Mouse (Mus musculus): ENCODE data around the gene Vwa3a. TPM values are rescaled to one million over a fixed set of nuclear protein-coding genes. Genes with fewer than 3 reads are reported as not detected.
"Not testable (repeated sequence)": the region's sequence is repeated elsewhere in the genome, so short reads cannot be mapped to it uniquely, and the experiment has no call there.

The Vwa3a gene
- 0.24 and 0.29 TPM in 2 replicates for polyA plus RNA-seq (2015; fragmentation: Nextera tagmentation; extraction: Ambion mirVana)

DNA sequence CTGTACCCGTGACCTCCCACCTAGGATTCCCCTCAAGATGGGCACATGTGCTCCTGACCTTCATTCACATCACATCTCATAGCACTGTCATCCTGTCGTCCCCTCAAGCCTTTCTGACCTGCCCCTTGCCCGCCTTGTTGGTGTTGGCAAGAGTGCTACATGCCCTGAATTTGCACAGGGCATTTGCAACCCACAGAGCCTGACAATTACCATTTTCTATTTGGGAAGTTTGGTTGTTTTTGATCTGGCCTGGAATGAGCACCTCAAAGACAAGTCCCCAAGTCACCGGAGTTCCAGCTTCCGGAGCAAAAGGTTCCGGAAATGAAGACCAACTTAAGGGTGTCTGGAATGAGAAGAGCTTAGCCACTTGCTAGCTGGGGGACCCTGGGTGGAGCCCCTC, at the start of gene Vwa3a:
Gene Vwa3a (plus strand): TSS at position 301 of the 400 bp plus-strand sequence.
- H3K9ac ChIP-seq: no peak within 1 kb of the TSS
- ATAC-seq: no peak
- 72% methylated on average over 6 of the region's 6 CpGs for WGBS

DNA sequence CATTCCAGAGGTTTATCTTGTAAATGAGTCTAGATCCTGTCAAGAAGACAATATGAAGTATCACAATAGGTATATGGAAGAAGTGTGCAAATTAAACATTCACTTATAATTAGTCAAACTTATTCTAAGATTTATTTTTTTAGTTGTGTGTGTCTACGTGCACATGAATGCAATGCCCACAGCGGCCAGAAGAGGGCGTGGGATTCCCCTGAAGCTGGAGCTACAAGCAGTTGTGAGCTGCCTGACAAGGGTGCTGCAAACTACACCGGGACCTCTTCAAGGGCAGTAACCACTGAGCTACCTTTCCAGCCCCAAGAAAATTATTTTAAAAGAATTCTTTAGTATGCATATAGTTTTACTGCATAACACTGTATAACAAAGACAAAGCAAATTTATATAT, 48.5 kb upstream of the Vwa3a start:
- Histone ChIP-seq H3K9me3 (no peaks in the 10 kb centered on the region), H3K4me1 (replicated peaks) (peaks cover 3% of the 10 kb centered on the region; the same call in 1 of the 2 replicates), H3K36me3 (no peaks in the 10 kb centered on the region), H3K27ac (no peak overlapping the region), H3K27me3 (replicated peaks) (no peaks in the 10 kb centered on the region), H3K4me3 (replicated peaks) (no peak overlapping the region), H3K4me2 (replicated peaks) (no peak overlapping the region), H3K9ac (no peak overlapping the region)
- ATAC-seq: no peak
- 71% methylated on average over 4 of the region's 4 CpGs for WGBS

More for the DNA sequence above, at the start of gene Vwa3a:
- 0 out of 2 replicates have a peak, but pooled peaks cover 3% of the 10 kb centered on the region for H3K4me1 ChIP-seq (replicated peaks)
- H3K4me2 ChIP-seq (replicated peaks): no peak within 1 kb of the TSS
- no peak within 1 kb of the TSS for H3K4me3 ChIP-seq (replicated peaks)
- no peaks in the 10 kb centered on the region for H3K36me3 ChIP-seq
- no peaks in the 10 kb centered on the region for H3K9me3 ChIP-seq
- no peak within 1 kb of the TSS for H3K27ac ChIP-seq
- H3K27me3 ChIP-seq (replicated peaks): no peaks in the 10 kb centered on the region

- Histone ChIP-seq H3K27me3 (replicated peaks) (no peaks in the 10 kb centered on the region), H3K9ac (no peak overlapping the region), H3K4me3 (replicated peaks) (no peak overlapping the region), H3K4me1 (replicated peaks) (no peaks in the 10 kb centered on the region), H3K9me3 (no peaks in the 10 kb centered on the region), H3K4me2 (replicated peaks) (no peak overlapping the region), H3K27ac (no peak overlapping the region), H3K36me3 (no peaks in the 10 kb centered on the region)
- no peak for ATAC-seq
- 95% methylated on average over 5 of the region's 5 CpGs for WGBS
Observed at GRCm38 (mm10) chr7:120693831-120694375, 45.2 kb upstream of the Vwa3a start.

- H3K4me2 ChIP-seq (replicated peaks): no peak overlapping the region
- H3K27ac ChIP-seq: no peak overlapping the region
- no peak for ATAC-seq
- WGBS: 38% methylated on average over 6 of the region's 6 CpGs
- H3K9me3 ChIP-seq: no peaks in the 10 kb centered on the region
- no peaks in the 10 kb centered on the region for H3K4me1 ChIP-seq (replicated peaks)
- H3K9ac ChIP-seq: no peak overlapping the region
- H3K27me3 ChIP-seq (replicated peaks): no peaks in the 10 kb centered on the region
- H3K4me3 ChIP-seq (replicated peaks): no peak overlapping the region
- no peaks in the 10 kb centered on the region for H3K36me3 ChIP-seq
Observed at GRCm38 (mm10) chr7:120695196-120695595, 43.9 kb upstream of the Vwa3a start.

DNA sequence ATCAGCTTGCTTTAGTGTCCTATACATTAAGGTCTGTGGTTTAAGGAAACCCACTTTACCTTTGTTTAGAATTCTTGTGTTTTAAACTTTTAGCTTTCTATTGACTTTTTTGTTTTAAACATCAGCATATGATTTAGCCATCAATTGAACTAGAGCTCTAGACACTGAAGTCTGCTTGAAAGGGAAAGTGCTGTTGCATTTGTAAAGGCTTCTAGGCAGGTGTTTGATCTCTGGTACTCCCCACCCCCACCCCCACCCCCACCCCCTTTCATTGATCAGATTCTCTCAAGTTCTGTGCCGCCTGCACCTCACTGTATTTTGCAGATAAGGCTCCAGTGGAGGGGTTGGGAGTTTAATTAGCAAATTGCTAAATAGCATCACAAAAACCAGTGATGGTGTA, 43.5 kb upstream of the Vwa3a start:
- Histone ChIP-seq H3K4me1 (replicated peaks) (no peaks in the 10 kb centered on the region), H3K27me3 (replicated peaks) (no peaks in the 10 kb centered on the region), H3K9me3 (no peaks in the 10 kb centered on the region), H3K9ac (no peak overlapping the region), H3K36me3 (no peaks in the 10 kb centered on the region), H3K27ac (no peak overlapping the region), H3K4me3 (replicated peaks) (no peak overlapping the region), H3K4me2 (replicated peaks) (no peak overlapping the region)
- ATAC-seq: no peak
- 90% methylated on average over 1 of the region's 1 CpGs for WGBS

DNA sequence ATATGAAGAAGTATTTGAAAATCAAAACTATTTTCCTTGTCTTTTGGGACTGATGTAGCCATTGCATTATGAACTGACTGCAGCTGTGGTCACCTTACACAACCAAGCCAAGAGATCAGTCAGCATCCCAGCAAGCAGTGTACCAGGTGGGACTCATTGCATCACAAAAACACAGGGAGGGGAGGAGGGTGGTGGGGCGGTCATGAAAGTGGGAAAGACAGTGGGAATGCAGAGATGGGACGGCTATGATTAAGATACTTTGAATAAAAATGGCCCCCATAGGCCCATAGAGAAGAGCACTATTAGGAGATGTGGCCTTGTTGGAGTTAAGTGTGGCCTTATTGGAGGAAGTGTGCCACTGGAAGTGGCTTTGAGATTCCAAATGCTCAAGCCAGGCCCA, 42.8 kb upstream of the Vwa3a start:
- no peak for ATAC-seq
- Histone ChIP-seq H3K36me3 (no peaks in the 10 kb centered on the region), H3K9me3 (no peaks in the 10 kb centered on the region), H3K4me1 (replicated peaks) (no peaks in the 10 kb centered on the region), H3K27ac (no peak overlapping the region), H3K4me3 (replicated peaks) (no peak overlapping the region), H3K4me2 (replicated peaks) (no peak overlapping the region), H3K9ac (no peak overlapping the region), H3K27me3 (replicated peaks) (no peaks in the 10 kb centered on the region)
- WGBS: 93% methylated on average over 2 of the region's 2 CpGs

DNA sequence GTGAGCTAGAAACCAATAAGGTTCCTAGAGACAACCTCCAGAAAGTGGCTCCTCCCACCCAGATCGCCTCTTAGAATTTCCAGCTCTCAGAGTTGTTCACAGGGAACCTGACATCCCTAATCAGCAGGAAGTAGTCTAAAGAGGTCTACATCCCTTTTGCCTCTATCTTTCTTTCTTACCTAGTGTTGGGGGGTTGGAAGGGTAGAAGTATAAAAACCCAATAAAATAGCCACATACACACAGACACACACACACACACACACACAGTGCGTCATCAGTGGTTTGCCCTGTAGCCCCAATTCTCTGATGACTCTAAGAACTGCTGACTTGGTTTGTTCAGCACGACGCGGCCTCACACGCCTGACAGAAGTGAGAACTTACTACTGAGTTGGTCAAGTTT, 39.5 kb upstream of the Vwa3a start:
- Histone ChIP-seq H3K27me3 (replicated peaks) (no peaks in the 10 kb centered on the region), H3K4me2 (replicated peaks) (no peak overlapping the region), H3K9me3 (no peaks in the 10 kb centered on the region), H3K36me3 (no peaks in the 10 kb centered on the region), H3K4me3 (replicated peaks) (no peak overlapping the region), H3K4me1 (replicated peaks) (no peaks in the 10 kb centered on the region), H3K27ac (no peak overlapping the region), H3K9ac (no peak overlapping the region)
- ATAC-seq: no peak
- 93% methylated on average over 6 of the region's 6 CpGs for WGBS

DNA sequence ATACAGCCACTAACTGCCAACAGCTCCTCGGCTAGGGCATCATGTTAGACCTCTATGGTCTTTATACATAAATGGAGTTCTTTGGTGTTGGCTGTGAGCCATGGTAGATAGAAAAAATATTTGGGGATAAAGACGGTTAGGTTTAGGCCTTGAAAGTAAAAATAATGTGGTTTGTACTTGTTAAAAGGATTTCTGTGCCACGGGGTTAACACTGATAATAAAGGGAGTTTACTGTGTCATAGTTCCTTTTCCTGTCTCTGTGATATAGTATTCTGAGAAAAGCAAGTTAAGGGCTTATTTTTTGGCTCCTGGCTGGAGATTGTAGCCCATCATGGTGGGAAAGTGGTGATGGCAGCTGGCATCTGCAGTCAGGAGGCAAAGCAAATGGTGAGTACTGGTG, 35.2 kb upstream of the Vwa3a start:
- ATAC-seq: no peak
- H3K4me1 ChIP-seq (replicated peaks): no peaks in the 10 kb centered on the region
- 56% methylated on average over 3 of the region's 3 CpGs for WGBS
- no peak overlapping the region for H3K4me2 ChIP-seq (replicated peaks)
- H3K4me3 ChIP-seq (replicated peaks): no peak overlapping the region
- H3K27me3 ChIP-seq (replicated peaks): no peaks in the 10 kb centered on the region
- H3K9ac ChIP-seq: no peak overlapping the region
- H3K9me3 ChIP-seq: no peaks in the 10 kb centered on the region
- H3K27ac ChIP-seq: no peak overlapping the region
- no peaks in the 10 kb centered on the region for H3K36me3 ChIP-seq

GRCm38 (mm10) chr7:120712071-120712470, 27.0 kb upstream of the Vwa3a start:
- H3K9ac ChIP-seq: no peak overlapping the region
- no peak for ATAC-seq
- no peaks in the 10 kb centered on the region for H3K9me3 ChIP-seq
- no peak overlapping the region for H3K4me3 ChIP-seq (replicated peaks)
- no peaks in the 10 kb centered on the region for H3K36me3 ChIP-seq
- H3K27me3 ChIP-seq (replicated peaks): no peaks in the 10 kb centered on the region
- no peak overlapping the region for H3K27ac ChIP-seq
- H3K4me1 ChIP-seq (replicated peaks): no peaks in the 10 kb centered on the region
- no peak overlapping the region for H3K4me2 ChIP-seq (replicated peaks)
- 92% methylated on average over 2 of the region's 2 CpGs for WGBS

DNA sequence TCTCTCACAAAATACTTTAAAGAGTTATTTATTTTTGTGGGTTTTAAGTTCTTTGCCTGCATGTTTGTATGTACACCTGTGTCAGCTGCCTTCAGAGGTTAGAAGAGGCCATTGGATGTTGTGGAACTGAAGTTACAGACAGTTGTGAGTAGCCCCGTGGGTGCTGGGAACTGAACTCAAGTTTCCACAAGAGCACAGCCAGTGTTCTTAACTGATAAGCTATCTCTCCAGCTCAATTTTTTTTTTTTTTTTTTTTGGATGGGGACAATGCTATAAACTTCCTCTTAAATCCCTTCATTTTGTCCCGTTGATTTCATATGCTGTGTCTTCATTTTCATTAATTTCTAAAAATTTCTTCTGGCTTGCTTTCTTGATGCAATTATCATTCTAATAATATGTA, 25.9 kb upstream of the Vwa3a start:
- no peaks in the 10 kb centered on the region for H3K36me3 ChIP-seq
- H3K27ac ChIP-seq: no peak overlapping the region
- H3K4me2 ChIP-seq (replicated peaks): no peak overlapping the region
- H3K27me3 ChIP-seq (replicated peaks): no peaks in the 10 kb centered on the region
- H3K4me3 ChIP-seq (replicated peaks): no peak overlapping the region
- 85% methylated on average over 2 of the region's 2 CpGs for WGBS
- no peaks in the 10 kb centered on the region for H3K4me1 ChIP-seq (replicated peaks)
- no peak for ATAC-seq
- H3K9ac ChIP-seq: no peak overlapping the region
- no peaks in the 10 kb centered on the region for H3K9me3 ChIP-seq

- H3K9ac ChIP-seq; H3K9me3 ChIP-seq; H3K27ac ChIP-seq; H3K36me3 ChIP-seq; ATAC-seq; H3K4me1 ChIP-seq (replicated peaks); H3K4me2 ChIP-seq (replicated peaks); H3K4me3 ChIP-seq (replicated peaks); H3K27me3 ChIP-seq (replicated peaks): not testable (repeated sequence)
- WGBS: 92% methylated on average over 11 of the region's 11 CpGs
Observed at GRCm38 (mm10) chr7:120713951-120714350, 25.2 kb upstream of the Vwa3a start.

DNA sequence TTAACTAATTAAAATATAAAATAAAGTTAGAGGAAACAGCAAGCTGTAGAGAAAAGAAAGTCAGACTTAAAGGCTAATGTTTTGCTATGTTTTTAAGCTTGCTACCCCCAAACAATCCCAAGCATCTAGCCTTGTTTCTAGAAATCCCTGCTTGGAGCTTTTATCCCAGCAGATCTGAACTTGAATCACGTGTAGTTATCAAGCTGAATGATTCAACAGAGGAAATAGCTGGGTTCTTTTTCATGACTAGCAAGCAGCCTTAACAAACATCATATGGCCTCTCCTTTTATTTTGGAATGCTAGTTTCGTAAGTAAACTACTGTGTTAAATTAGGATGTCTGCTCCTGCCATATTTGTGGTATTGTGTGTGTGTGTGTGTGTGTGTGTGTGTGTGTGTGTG, 21.9 kb upstream of the Vwa3a start:
- no peak overlapping the region for H3K27ac ChIP-seq
- no peak for ATAC-seq
- no peak overlapping the region for H3K9ac ChIP-seq
- no peaks in the 10 kb centered on the region for H3K9me3 ChIP-seq
- H3K27me3 ChIP-seq (replicated peaks): no peaks in the 10 kb centered on the region
- 59% methylated on average over 2 of the region's 2 CpGs for WGBS
- H3K4me1 ChIP-seq (replicated peaks): no peaks in the 10 kb centered on the region
- H3K4me2 ChIP-seq (replicated peaks): no peak overlapping the region
- H3K36me3 ChIP-seq: no peaks in the 10 kb centered on the region
- H3K4me3 ChIP-seq (replicated peaks): no peak overlapping the region

DNA sequence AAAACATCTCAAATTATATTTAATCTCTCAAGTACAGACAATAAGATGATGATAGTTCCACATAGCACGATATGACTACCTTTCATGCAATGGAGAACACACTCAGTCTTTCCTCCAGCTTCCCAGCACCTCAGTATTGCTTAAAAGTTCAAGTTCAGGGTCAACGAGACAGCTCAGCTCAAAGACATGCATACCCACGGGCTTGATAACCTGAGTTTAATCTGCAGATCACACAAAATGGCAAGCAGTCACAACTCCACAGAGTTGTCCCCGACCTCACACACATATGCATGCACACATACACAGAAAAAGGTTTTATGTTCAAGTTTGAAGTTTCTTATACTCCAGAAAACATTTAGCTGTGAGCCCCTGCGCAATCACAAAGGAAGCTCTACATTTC, 18.1 kb upstream of the Vwa3a start:
- no peak overlapping the region for H3K27ac ChIP-seq
- H3K27me3 ChIP-seq (replicated peaks): no peaks in the 10 kb centered on the region
- no peak overlapping the region for H3K4me2 ChIP-seq (replicated peaks)
- 93% methylated on average over 5 of the region's 5 CpGs for WGBS
- H3K4me1 ChIP-seq (replicated peaks): 0 out of 2 replicates have a peak, but pooled peaks cover 10% of the 10 kb centered on the region
- H3K36me3 ChIP-seq: no peaks in the 10 kb centered on the region
- H3K9ac ChIP-seq: no peak overlapping the region
- no peaks in the 10 kb centered on the region for H3K9me3 ChIP-seq
- H3K4me3 ChIP-seq (replicated peaks): no peak overlapping the region
- ATAC-seq: no peak

All from intestine, embryonic 15.5 days (tissue).